Mouse (Mus musculus): ENCODE measurements around the gene Uqcc2.
A peak's percentile ranks its signal among the peaks of the same experiment; 100 is the strongest.

Gene Uqcc2

DNA sequence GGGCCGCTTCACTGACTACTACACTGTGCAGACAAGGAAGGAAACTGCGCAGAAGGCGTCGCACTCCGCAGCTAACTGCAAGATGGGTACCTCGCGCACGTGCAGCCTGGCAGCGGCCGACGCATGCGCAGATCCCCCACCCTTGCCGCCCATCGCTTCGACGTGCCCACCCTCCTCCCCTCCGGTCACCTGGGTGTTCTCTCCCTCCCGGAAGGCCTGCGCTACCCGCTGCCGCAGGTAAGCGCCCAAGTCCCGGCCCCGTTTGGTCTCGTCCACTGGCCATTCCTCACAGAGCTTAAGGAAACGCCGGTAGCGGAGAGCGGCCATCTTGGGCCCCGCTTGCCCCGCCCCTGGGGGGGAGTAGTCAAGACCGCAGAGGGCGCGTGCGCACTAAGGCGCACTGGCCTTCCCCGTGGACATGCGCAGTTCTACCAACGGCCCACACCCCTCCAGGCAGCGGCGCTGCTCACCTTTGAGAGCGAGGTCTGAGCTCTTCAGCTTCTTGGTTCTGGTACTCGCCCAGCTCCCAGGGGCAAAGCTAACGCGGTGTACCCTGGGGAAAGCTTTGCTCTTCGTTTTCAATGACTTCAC, at the start of gene Uqcc2:
Gene Uqcc2 (minus strand): TSS at position 366 of the 591 bp plus-strand sequence.
- DNase-seq (ENCODE audit: low spot score): peak; percentile 99

DNA sequence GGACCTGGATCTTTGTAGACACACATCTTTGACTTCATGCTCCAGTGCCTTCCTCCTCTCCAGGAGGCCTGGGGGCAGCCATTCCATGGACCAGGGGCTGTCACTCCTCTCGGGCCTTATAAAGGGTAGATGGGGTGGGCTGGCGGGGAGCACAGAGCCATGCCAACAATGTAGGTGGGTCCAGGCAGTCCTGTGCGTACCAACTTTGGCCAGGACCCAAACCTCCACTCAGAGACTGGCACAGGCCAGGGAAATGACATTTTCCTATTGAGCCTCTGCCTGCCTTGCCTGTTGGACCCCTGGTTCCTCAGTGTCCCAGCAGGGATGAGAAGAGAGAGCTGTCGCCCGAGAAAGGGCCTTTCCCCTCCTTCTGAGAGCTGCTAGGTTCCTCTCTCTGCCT, 48.7 kb upstream of the Uqcc2 start:
- DNase-seq (ENCODE audit: low spot score): no peak

DNA sequence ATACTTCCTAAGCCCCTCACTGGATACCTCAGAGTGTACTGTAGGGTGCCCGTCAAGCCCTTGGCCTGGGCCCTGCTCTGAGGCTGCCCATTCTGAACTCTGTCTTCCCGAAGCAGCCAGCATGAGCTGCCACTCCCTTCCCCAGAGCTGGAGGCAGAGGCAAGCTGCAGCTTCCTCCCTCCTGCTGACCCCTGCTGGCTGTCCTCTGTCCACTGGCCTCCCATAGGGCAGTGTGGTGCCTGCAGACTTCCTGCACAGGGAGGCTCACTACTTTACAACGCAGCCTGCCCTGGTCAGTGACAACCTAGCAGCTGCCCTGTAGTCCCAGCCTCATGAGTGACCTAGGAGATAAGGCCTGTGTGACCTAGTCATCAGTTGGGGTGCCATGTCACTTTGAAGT, 48.0 kb upstream of the Uqcc2 start:
- DNase-seq (ENCODE audit: low spot score): peak; percentile 48

GRCm38 (mm10) chr17:27179681-27180280, 46.1 kb upstream of the Uqcc2 start:
- no peak for DNase-seq (ENCODE audit: low spot score)

- DNase-seq (ENCODE audit: low spot score): no peak
These were observed 44.9 kb upstream of the Uqcc2 start for GRCm38 (mm10) chr17:27178427-27179177.

GRCm38 (mm10) chr17:27178019-27178418, 44.3 kb upstream of the Uqcc2 start:
- DNase-seq (ENCODE audit: low spot score): no peak

- DNase-seq (ENCODE audit: low spot score): no peak
These were observed 43.0 kb upstream of the Uqcc2 start for GRCm38 (mm10) chr17:27176754-27177153.

DNA sequence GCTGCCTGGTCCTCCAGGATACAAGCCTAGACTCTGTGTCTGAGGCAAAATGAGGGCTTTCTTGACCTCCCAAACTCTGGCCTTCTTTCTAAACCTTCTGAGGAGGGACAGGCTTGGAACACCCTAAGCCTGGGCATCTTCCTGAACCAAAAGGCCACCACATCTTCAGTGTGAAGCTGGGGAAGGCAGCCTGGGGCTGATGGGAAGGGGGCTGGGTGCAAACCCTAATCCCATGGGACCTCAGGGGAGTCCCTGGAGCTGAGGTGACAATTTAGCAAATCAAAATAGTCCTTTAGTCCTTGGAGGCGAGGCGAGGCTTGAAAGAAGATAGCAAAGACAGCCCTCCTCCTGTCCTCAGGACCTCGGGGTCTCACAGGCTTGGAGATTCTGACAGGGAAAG, 42.6 kb upstream of the Uqcc2 start:
- no peak for DNase-seq (ENCODE audit: low spot score)

DNA sequence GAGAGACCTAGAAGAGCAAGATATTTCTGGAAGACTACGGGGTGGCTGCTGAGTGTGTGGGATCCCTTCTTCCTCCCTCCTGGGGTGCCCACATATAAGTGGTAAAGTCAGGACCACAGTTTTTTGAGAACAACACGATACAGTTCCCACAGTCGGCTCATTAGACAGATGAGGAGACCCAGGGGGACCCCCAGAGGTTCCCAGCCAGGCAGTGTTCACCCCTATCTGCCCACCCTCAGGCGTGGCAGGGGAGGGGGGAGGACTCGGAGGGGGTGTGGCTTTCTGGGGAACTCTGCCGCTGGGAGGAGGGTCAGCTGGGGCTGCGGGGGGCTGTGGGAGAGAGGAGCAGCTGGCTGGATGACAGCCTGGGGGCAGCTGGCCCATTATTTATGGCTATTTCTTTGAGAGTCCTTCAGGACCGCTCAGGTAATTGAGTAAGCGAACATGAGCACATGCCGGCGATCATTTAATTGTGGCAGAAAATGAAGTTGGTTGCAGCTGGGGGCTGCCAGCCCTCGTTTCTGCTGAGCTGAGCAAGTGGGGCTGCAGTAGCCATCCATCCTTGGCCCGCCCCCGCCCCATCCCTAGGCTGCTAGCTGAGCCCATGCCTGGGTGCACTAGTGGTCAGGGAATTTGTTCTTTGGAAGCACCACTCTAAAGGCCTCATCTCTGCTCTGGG, 41.6 kb upstream of the Uqcc2 start:
- DNase-seq (ENCODE audit: low spot score): peak; percentile 23

DNA sequence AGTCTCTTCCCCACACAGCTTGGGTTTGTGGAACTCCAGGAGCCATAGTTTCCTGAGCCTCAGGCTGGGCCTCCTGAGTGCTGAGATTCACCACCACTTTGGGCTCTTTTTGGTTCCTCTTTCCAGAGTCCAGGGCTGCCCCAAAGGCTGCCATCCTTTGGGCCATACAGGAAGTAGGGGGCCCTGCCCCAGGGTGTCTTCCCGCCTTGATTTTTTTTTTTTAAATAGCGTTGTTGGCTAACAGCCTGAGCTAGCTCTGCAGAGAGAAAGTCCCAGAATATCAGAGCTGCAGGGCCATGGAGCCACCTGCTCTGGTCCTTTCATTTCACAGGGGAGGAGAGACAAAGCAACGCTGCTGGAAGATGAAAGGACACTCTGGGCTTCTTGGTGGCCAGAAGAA, 40.0 kb upstream of the Uqcc2 start:
- no peak for DNase-seq (ENCODE audit: low spot score)

DNA sequence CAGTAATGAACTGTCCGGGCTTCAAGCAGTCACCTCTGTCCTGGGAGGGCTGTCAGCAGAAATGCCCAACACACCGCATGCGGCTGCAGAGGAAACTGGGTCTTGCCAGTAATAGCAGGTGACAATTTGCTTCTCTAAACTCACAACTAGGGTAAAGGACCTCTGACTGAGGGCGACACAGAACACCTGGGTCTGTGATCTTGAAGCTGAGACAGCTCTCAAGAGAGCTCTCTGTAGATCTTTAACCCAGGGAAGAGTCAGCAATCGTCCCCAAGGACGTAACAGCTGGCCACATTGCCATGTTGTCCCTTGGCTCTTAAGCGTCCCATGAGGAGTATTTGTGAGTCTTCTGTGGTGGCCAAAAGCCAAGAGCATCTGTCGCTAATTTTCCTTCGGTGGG, 38.7 kb upstream of the Uqcc2 start:
- no peak for DNase-seq (ENCODE audit: low spot score)

DNA sequence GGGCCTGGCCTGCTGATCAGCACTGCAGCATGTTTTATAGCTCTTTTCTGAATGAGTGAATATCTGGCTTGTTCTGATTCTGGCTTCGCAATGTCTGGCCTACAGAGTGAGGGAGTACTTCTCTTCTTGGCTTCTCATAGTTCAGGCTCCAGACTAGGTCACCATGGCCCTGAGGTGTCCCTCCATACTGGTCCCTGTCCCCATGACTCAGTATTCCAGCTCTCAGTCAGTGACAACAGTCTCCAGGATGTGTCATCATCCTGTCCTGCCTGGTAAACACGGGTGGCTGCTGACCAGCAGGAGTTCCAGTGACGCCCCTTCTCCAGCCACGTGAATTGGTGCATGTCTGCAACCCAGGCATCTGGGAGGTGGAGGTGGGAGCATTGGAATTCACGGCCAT, 37.4 kb upstream of the Uqcc2 start:
- DNase-seq (ENCODE audit: low spot score): no peak

- no peak for DNase-seq (ENCODE audit: low spot score)
These were observed 36.4 kb upstream of the Uqcc2 start for GRCm38 (mm10) chr17:27169952-27170695.

DNA sequence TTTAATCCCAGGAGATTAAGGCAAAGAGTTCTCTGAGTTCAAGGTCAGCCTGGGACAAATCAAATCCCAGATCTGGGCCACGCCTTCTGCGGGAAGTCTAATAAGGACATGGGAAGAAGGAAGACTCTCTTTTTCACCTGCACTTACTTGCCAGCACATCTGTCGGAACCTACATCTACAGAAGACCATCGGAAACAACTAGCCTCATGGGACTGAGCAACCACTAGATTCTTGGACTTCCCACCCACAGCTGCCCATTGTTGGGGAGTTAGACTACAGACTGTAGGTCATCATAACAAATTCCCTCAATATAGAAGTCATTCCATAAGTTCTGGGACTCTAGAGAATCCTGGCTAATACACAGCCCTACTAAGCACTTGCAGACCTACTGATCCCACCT, 34.9 kb upstream of the Uqcc2 start:
- DNase-seq (ENCODE audit: low spot score): no peak

- DNase-seq (ENCODE audit: low spot score): no peak
These were observed 33.8 kb upstream of the Uqcc2 start, which contains the start of gene Ip6k3 for GRCm38 (mm10) chr17:27167545-27167944. TSS of gene Ip6k3 (minus strand) at chr17:27167795.

DNA sequence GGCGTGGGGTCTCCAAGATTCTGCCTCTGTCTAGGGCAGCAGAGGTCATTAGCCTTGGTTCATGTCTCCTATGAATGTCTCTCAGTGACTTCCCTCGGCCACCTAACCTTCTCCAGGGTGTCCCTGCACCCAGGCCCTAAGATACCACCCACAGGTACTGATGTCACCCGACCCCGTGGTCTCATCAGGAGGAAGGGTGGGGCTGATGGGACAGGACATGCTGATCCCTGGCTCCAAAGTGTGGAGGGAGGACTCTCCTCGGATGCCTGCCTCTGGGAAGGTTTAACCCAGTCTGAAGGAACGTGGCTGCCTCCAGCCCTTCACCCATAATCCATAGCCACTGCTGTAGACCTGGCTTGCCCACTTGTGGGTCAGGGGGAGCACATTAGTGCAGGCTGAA, 33.2 kb upstream of the Uqcc2 start:
- no peak for DNase-seq (ENCODE audit: low spot score)

DNA sequence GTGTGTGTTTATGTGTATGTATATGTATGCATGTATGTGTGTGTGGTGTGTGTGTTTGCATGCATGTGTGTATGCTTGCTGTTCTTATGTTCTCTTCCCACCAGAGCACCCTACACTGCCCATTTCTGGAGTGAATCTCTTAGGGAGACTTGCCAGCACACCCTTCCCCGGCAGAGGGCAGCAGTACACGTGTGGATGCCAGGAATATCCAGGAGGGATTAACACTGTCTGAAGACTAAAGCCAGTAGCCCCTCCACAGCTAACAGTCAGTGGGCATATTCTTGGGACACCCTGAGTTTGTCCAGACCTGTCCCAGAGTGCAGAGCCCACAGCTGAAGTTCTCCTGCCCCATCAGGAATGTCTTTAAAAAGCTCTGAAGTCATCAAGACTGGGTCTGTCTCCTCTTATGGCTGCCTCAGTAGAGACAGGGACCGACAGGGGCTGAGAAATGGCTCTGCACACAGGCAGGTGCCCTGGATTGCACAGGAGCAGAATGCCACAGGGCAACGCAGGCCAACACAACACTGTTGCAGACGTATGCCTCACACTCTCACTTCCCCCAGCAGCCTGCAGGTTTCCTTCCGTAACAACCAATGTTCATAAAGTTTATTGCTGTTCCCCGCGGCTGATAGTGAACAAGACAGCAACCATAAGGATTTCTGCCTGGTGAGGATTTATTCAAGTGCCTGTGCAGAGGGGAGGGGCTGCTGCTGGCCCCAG, 31.5 kb upstream of the Uqcc2 start:
- peak; percentile 66 for DNase-seq (ENCODE audit: low spot score)

- no peak for DNase-seq (ENCODE audit: low spot score)
These were observed 27.2 kb upstream of the Uqcc2 start for GRCm38 (mm10) chr17:27160905-27161304.

DNA sequence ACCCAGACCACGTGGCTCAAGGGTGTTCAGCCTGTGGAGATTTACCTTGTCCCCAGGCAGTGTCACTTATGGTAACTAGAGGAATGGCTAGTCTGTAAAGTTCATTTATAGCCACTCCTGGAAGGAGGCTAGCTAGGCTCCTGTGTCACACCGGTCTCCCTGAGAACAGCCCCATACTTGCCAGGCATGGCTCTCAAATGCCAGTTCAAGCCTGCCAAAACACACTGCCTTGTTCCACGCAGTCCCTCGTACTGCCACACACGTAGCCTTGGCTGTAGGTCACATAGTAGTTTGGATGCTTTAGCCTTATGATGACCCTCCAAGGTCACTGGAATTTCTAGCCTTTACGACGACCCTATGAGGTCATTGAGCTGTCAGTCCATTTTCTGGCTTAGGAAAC, 25.5 kb upstream of the Uqcc2 start:
- no peak for DNase-seq (ENCODE audit: low spot score)

- DNase-seq (ENCODE audit: low spot score): no peak
These were observed 24.7 kb upstream of the Uqcc2 start for GRCm38 (mm10) chr17:27158439-27158838.

DNA sequence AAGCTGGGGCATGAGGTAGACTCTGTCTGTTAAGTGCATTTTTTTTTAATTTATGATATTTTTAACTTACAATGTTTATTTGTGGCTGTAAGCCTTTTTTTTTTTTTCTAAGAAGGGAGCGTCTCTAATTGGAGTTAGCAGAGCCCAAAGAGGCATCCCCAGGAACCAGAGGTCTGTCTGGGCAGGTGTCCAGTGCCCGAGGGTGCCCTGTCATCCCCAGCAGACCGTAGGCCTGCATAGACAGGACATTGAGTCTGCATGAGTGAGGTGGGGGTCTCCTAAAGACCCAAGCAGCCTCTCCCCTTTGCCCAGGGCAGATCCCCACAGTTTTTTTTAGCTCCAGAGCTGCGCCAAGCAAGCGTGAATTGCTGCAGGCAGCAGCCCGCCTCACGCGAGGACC, 22.0 kb upstream of the Uqcc2 start:
- DNase-seq (ENCODE audit: low spot score): no peak

- DNase-seq (ENCODE audit: low spot score): no peak
These were observed 21.2 kb upstream of the Uqcc2 start for GRCm38 (mm10) chr17:27154881-27155280.

Data from embryo, embryonic 10 days (tissue).